Mouse (Mus musculus) testis, adult 2 months (tissue): ENCODE results near the gene Rnf223.

ENCODE experiments used
- CTCF ChIP-seq: fragments of 200-500 bp; IDR thresholded peaks from 2 replicates; pipeline ENCODE4 v1.5.1; 2012; ENCODE audit warnings: low read depth, mild to moderate bottlenecking, inconsistent platforms, low read length, moderate library complexity; ENCODE audit not compliant: control insufficient read depth, insufficient read depth, insufficient replicate concordance
- POLR2A ChIP-seq: fragments of 200-500 bp; IDR thresholded peaks from 2 replicates; pipeline ENCODE4 v1.6.1; 2012; ENCODE audit warnings: low read depth, mild to moderate bottlenecking, inconsistent platforms, low read length, moderate library complexity; ENCODE audit not compliant: control insufficient read depth

GRCm38 (mm10) chr4:156128746-156129145 lies 1.6 kb upstream of the Rnf223 start:
- no peak for TF ChIP-seq CTCF
- no peak for TF ChIP-seq POLR2A
